ENCODE assay signal across 9 mouse cellular contexts in genomic region chr3:63297787-63298186, GRCm38 (mm10). TPM values are rescaled to one million over a fixed set of nuclear protein-coding genes. Genes with fewer than 3 reads are reported as not detected.
DNase-seq lines count a peak whose midpoint lies in the region; ATAC-seq and TF ChIP-seq lines count a peak whose summit lies in the region.
"Had no signal": no experiment of that assay in that cellular context is flagged by ENCODE, and none has a peak within 500 bp of the region (broad histone marks: within the 10 kb centered on the region; RNA-seq: fewer than 3 reads in every experiment).

No protein-coding gene starts in this region.

- no peak overlapping the region for H3K9ac ChIP-seq in forebrain, embryonic 13.5 days
- no peak overlapping the region for H3K9ac ChIP-seq in midbrain, embryonic 14.5 days (replicated peaks; ENCODE audit: low read length)

- peaks cover 21% of the 10 kb centered on the region for H3K27me3 ChIP-seq in forebrain, embryonic 10.5 days (ENCODE audit: poor library complexity, severe bottlenecking)
- H3K27me3 ChIP-seq in forebrain, embryonic 13.5 days, result peaks cover 23% of the 10 kb centered on the region
- peaks cover 15% of the 10 kb centered on the region for H3K27me3 ChIP-seq in midbrain, embryonic 14.5 days (ENCODE audit: control insufficient read depth, insufficient read depth, low read length)

- H3K36me3 ChIP-seq in forebrain, embryonic 10.5 days (replicated peaks), result no peaks in the 10 kb centered on the region
- no peaks in the 10 kb centered on the region for H3K36me3 ChIP-seq in forebrain, embryonic 13.5 days (ENCODE audit: poor library complexity, severe bottlenecking)
- H3K36me3 ChIP-seq in midbrain, embryonic 14.5 days (ENCODE audit: control insufficient read depth, insufficient read depth, low read length), result no peaks in the 10 kb centered on the region

- DNase-seq in forebrain, embryonic 10.5 days (ENCODE audit: extremely low spot score, low spot score), result peak; percentile 42
- DNase-seq in cerebellum, adult 8-10 months, result peak; percentile 15
- peak; percentile 42 to 69 for DNase-seq in frontal cortex, postnatal 36 days (ENCODE audit: low spot score in 2 of 2)
- peak; percentile 0 for DNase-seq in induced T-regulatory cell, adult 2 months (ENCODE audit: low read depth)
- DNase-seq in left cerebral cortex, adult 2 months (ENCODE audit: extremely low spot score in 1 of 2, low spot score in 2 of 2), result peak; percentile 66 to 70
- peak; percentile 89 for DNase-seq in midbrain, embryonic 14.5 days
- DNase-seq in urinary bladder, postnatal 25 days (ENCODE audit: low spot score), result peak; percentile 37

- H3K4me3 ChIP-seq in forebrain, embryonic 10.5 days, result no peak overlapping the region
- H3K4me3 ChIP-seq in forebrain, embryonic 13.5 days, result no peak overlapping the region
- H3K4me3 ChIP-seq in left cerebral cortex, adult 2 months, result no peak overlapping the region
- no peak overlapping the region for H3K4me3 ChIP-seq in midbrain, embryonic 14.5 days (replicated peaks; ENCODE audit: low read depth, low read length)
- H3K4me3 ChIP-seq: myocyte had no signal

- peaks cover 22% of the 10 kb centered on the region for H3K4me1 ChIP-seq in forebrain, embryonic 10.5 days
- peaks cover 4% of the 10 kb centered on the region; the same call in 1 of the 2 replicates for H3K4me1 ChIP-seq in forebrain, embryonic 13.5 days
- peaks cover 6% of the 10 kb centered on the region; the same call in 1 of the 2 replicates for H3K4me1 ChIP-seq in midbrain, embryonic 14.5 days (ENCODE audit: control insufficient read depth, insufficient read depth, low read length)

- H3K27ac ChIP-seq in forebrain, embryonic 10.5 days, result no peak overlapping the region
- H3K27ac ChIP-seq in forebrain, embryonic 13.5 days, result no peak overlapping the region
- H3K27ac ChIP-seq in left cerebral cortex, adult 2 months, result no peak overlapping the region
- no peak overlapping the region for H3K27ac ChIP-seq in midbrain, embryonic 14.5 days (replicated peaks; ENCODE audit: low read depth, low read length)

- H3K9me3 ChIP-seq in forebrain, embryonic 10.5 days, result no peaks in the 10 kb centered on the region
- no peaks in the 10 kb centered on the region for H3K9me3 ChIP-seq in forebrain, embryonic 13.5 days (replicated peaks)
- no peaks in the 10 kb centered on the region for H3K9me3 ChIP-seq in midbrain, embryonic 14.5 days (ENCODE audit: control insufficient read depth, low read length)

- 6% methylated on average over 6 of the region's 6 CpGs for WGBS in forebrain, embryonic 10.5 days
- 10% methylated on average over 6 of the region's 6 CpGs for WGBS in forebrain, embryonic 13.5 days
- WGBS in midbrain, embryonic 14.5 days, result 7% methylated on average over 6 of the region's 6 CpGs

- intact Hi-C loops in left cerebral cortex, adult 2 months (cut with DNase I), result loop anchor here (10.0 kb wide), 1 partner anchor 373 kb away; no protein-coding TSS in a partner anchor

- no peak; the same call in 1 of the 2 replicates for ATAC-seq in forebrain, embryonic 13.5 days
- ATAC-seq in midbrain, embryonic 14.5 days (ENCODE audit: low FRiP score, low TSS enrichment), result no peak

- H3K4me2 ChIP-seq in forebrain, embryonic 13.5 days, result no peak overlapping the region
- no peak overlapping the region for H3K4me2 ChIP-seq in midbrain, embryonic 14.5 days (ENCODE audit: low read length)

- TF ChIP-seq CTCF in left cerebral cortex, adult 2 months (IDR thresholded peaks at IDR 0.05), result peak; percentile 74

RNA-seq across cellular contexts. Expression of gene Mme, which starts 56.5 kb away (rescaled TPM):
- 14.3 and 16.4 TPM in 2 replicates for polyA plus RNA-seq in forebrain, embryonic 10.5 days (2016; fragmentation: Nextera tagmentation; extraction: Ambion mirVana)
- polyA plus RNA-seq in forebrain, embryonic 13.5 days (2015; fragmentation: Nextera tagmentation; extraction: Ambion mirVana), result 1.6 and 2.6 TPM in 2 replicates
- total RNA-seq in left cerebral cortex, adult 2 months (2021), result 1 to 10 TPM; 5.5 to 9.1 TPM
- polyA plus RNA-seq in midbrain, embryonic 14.5 days (2014; fragmentation: Nextera tagmentation; extraction: Ambion mirVana), result 2.9 and 3.3 TPM in 2 replicates
- polyA plus RNA-seq: myocyte had no signal

Comparison
In these comparisons a context has a peak if more than half of its experiments do, and no peak if none do; other contexts are left out.
1. DNase-seq: peak in every context shown above with its lines; median percentile 89 in midbrain, embryonic 14.5 days; 68 in left cerebral cortex, adult 2 months; 56 in frontal cortex, postnatal 36 days; 42 in forebrain, embryonic 10.5 days; 37 in urinary bladder, postnatal 25 days; 15 in cerebellum, adult 8-10 months; 0 in induced T-regulatory cell, adult 2 months.